Mouse (Mus musculus): ENCODE results near the gene Steap3. TPM values are rescaled to one million over a fixed set of nuclear protein-coding genes. Genes with fewer than 3 reads are reported as not detected.

Gene Steap3
- total and polyA plus RNA-seq, 2 experiments from 2014 or later = 3.9 TPM

DNA sequence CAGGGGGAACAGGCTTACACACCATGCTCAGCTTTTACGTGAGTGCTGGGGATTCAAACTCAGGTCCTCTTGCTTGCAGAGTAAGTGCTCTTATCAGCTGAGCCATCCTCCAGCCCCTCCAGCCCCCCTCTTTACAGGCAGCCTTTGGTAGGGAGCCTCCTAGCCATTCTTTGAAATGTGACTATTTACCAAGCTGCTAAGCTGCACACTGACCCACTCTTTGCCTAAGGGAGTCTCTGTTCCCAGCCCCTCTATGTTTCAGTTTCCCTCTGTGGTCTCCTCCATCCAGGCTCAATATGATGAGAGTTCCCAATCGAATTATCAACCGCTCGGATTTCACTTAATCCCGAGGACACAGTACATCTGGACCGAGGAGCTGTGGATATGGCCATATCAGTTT lies 86.3 kb downstream of the Steap3 start:
- Histone ChIP-seq H3K4me1 (ENCODE audit: insufficient read depth) (0 out of 2 replicates have a peak, but pooled peaks cover 3% of the 10 kb centered on the region), H3K27me3 (ENCODE audit: insufficient read depth, low read length) (no peaks in the 10 kb centered on the region), H3K9ac (no peak overlapping the region), H3K36me3 (ENCODE audit: insufficient read depth) (no peaks in the 10 kb centered on the region), H3K9me3 (ENCODE audit: low read length) (no peaks in the 10 kb centered on the region), H3K27ac (ENCODE audit: low read depth, low read length) (no peak overlapping the region), H3K4me2 (ENCODE audit: low read depth) (no peak overlapping the region), H3K4me3 (ENCODE audit: low read depth, low read length) (no peak overlapping the region)
- 0 out of 2 replicates have a peak, but pooled peaks have one; percentile 14 for ATAC-seq
- DNase-seq = no peak
- TF ChIP-seq CTCF (IDR thresholded peaks at IDR 0.05; ENCODE audit: low read depth) = no peak
- WGBS = 47% methylated on average over 6 of the region's 6 CpGs

DNA sequence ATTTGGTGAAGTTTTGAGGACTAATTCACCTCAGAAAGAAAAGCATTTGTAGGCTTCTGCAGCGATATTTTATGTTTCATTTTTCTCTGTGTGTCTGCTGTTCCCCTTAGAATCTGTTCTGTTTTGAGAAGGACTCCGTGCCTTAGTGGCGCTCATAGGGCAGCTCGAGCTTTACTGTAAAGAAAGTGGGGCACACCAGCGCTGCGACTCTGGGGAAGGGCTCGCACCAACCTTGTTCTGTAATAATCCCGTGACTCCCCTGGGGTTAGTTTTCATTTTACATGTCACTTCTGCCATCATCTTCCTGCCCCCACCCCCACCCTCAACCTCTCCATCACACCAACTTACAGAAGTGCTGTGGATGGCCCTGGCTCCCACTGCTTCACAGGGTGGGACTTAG lies 95.4 kb downstream of the Steap3 start:
- no peak overlapping the region for H3K4me2 ChIP-seq (ENCODE audit: low read depth)
- H3K27ac ChIP-seq (ENCODE audit: low read depth, low read length) = no peak overlapping the region
- H3K27me3 ChIP-seq (ENCODE audit: insufficient read depth, low read length) = no peaks in the 10 kb centered on the region
- WGBS = 86% methylated on average over 8 of the region's 8 CpGs
- DNase-seq = no peak
- H3K36me3 ChIP-seq (ENCODE audit: insufficient read depth) = no peaks in the 10 kb centered on the region
- H3K4me1 ChIP-seq (ENCODE audit: insufficient read depth) = no peaks in the 10 kb centered on the region
- no peaks in the 10 kb centered on the region for H3K9me3 ChIP-seq (ENCODE audit: low read length)
- H3K4me3 ChIP-seq (ENCODE audit: low read depth, low read length) = no peak overlapping the region
- no peak for ATAC-seq
- H3K9ac ChIP-seq = no peak overlapping the region
- no peak for TF ChIP-seq CTCF (IDR thresholded peaks at IDR 0.05; ENCODE audit: low read depth)

DNA sequence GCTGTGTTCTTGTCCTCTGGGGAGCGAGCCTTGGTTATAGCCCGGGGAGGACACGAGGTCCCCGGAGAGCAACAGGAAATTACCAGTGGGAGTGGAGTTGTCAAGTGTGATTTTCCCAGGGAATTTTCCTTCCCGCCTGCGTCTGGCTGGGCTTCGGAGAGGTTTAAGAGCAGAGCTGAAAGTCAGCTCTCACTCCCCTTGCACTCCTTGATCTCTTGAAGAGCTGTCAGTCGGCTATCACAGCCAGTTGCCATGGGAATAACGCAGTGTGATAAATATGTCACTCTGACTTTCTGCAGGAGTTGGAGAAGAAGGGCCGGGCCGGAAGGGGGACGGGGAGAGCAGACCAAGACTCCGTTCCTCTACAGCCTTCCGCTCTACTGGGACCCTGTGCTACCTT lies 96.2 kb downstream of the Steap3 start:
- TF ChIP-seq CTCF (IDR thresholded peaks at IDR 0.05; ENCODE audit: low read depth) = no peak
- Histone ChIP-seq H3K36me3 (ENCODE audit: insufficient read depth) (no peaks in the 10 kb centered on the region), H3K9ac (no peak overlapping the region), H3K9me3 (ENCODE audit: low read length) (no peaks in the 10 kb centered on the region), H3K4me3 (ENCODE audit: low read depth, low read length) (no peak overlapping the region), H3K27ac (ENCODE audit: low read depth, low read length) (no peak overlapping the region), H3K4me1 (ENCODE audit: insufficient read depth) (no peaks in the 10 kb centered on the region), H3K27me3 (ENCODE audit: insufficient read depth, low read length) (no peaks in the 10 kb centered on the region), H3K4me2 (ENCODE audit: low read depth) (no peak overlapping the region)
- peak; percentile 42 for ATAC-seq
- WGBS = 55% methylated on average over 14 of the region's 14 CpGs
- DNase-seq = no peak

DNA sequence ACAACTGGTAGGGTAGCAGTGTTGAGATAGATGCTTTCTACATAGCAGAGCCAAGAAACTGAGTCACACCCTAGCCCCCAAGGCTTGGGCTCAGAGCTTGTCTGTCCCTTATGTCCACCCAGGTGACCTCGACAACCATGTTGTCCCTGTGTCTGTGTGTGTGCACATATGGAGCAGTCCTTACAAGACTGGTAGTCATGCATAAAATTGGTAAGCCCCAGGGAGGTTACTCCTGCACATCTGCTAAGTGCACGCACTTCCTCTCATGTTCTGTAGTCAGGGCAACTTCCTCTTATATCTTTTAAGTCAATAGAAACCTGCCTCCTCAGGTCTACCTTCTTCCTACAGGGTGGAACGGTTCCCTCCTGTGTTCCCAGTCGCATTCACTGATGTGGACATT lies 97.5 kb downstream of the Steap3 start:
- WGBS = 83% methylated on average over 4 of the region's 4 CpGs
- no peak for DNase-seq
- Histone ChIP-seq H3K4me2 (ENCODE audit: low read depth) (no peak overlapping the region), H3K27ac (ENCODE audit: low read depth, low read length) (no peak overlapping the region), H3K4me3 (ENCODE audit: low read depth, low read length) (no peak overlapping the region), H3K27me3 (ENCODE audit: insufficient read depth, low read length) (no peaks in the 10 kb centered on the region), H3K36me3 (ENCODE audit: insufficient read depth) (no peaks in the 10 kb centered on the region), H3K9ac (no peak overlapping the region), H3K4me1 (ENCODE audit: insufficient read depth) (no peaks in the 10 kb centered on the region), H3K9me3 (ENCODE audit: low read length) (no peaks in the 10 kb centered on the region)
- TF ChIP-seq CTCF (IDR thresholded peaks at IDR 0.05; ENCODE audit: low read depth) = no peak
- ATAC-seq = no peak

DNA sequence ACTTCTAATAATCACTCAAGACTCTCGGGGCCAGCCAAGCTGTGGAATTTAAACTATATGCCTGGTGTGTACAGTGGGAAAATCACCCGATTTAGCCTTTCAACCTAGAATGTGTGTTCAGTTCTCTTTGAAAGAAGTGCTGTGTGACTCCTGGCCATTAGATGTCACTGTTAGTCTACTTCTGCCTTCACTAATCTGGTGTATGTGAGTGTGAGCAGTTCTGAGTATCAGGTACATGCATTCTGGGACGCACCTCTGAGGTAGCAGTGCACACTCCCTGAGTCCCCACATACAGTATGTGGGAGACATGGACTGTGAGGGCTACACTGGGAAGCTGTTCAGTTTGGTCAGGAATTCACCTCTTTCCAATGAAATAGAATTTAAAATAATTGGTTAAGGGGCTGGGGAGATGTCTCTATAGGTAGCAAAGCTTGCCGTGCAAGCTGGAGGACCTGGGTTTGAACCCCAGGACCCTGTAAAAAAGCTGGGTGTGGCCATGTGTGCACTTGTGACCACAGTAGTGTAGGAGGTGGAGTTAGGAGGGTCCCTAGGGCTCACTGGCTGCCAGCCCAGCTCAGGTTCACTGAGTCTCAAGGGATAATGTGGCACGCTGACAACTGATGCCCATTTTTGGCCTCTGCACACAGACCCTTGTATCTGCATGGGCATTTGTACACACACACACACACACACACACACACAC lies 100.5 kb downstream of the Steap3 start:
- peak; percentile 87 for TF ChIP-seq CTCF (IDR thresholded peaks at IDR 0.05; ENCODE audit: low read depth)
- no peaks in the 10 kb centered on the region for H3K36me3 ChIP-seq (ENCODE audit: insufficient read depth)
- H3K27ac ChIP-seq (ENCODE audit: low read depth, low read length) = no peak overlapping the region
- ATAC-seq (peak; percentile 86), DNase-seq (peak; percentile 61)
- H3K4me1 ChIP-seq (ENCODE audit: insufficient read depth) = no peaks in the 10 kb centered on the region
- WGBS = 51% methylated on average over 5 of the region's 5 CpGs
- H3K4me3 ChIP-seq (ENCODE audit: low read depth, low read length) = no peak overlapping the region
- no peaks in the 10 kb centered on the region for H3K27me3 ChIP-seq (ENCODE audit: insufficient read depth, low read length)
- H3K9me3 ChIP-seq (ENCODE audit: low read length) = no peaks in the 10 kb centered on the region
- H3K4me2 ChIP-seq (ENCODE audit: low read depth) = no peak overlapping the region
- H3K9ac ChIP-seq = no peak overlapping the region

DNA sequence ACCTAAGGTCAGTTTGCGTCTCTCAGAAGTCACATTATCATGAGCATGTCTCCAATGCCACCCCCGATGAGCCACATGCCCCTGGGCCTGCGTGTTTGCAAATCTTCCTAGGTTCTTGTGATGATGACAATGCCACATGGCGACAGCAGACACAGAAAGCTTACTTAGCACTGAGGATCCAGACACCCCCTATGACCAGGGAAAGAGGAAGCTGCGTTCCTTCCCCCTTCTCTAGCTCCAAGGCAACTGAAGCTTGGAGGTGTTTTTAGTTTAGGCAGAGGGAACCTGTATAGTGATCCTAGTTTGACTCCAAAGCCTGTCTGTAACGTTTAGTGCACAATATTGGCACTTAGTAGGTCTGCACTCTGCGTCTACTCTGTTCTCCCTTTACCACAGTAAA lies 102.2 kb downstream of the Steap3 start:
- ATAC-seq = no peak
- no peak for DNase-seq
- no peaks in the 10 kb centered on the region for H3K27me3 ChIP-seq (ENCODE audit: insufficient read depth, low read length)
- H3K9me3 ChIP-seq (ENCODE audit: low read length) = no peaks in the 10 kb centered on the region
- no peaks in the 10 kb centered on the region for H3K36me3 ChIP-seq (ENCODE audit: insufficient read depth)
- no peaks in the 10 kb centered on the region for H3K4me1 ChIP-seq (ENCODE audit: insufficient read depth)
- H3K4me3 ChIP-seq (ENCODE audit: low read depth, low read length) = no peak overlapping the region
- no peak overlapping the region for H3K4me2 ChIP-seq (ENCODE audit: low read depth)
- WGBS = 89% methylated on average over 7 of the region's 7 CpGs
- H3K9ac ChIP-seq = no peak overlapping the region
- H3K27ac ChIP-seq (ENCODE audit: low read depth, low read length) = no peak overlapping the region
- no peak for TF ChIP-seq CTCF (IDR thresholded peaks at IDR 0.05; ENCODE audit: low read depth)

DNA sequence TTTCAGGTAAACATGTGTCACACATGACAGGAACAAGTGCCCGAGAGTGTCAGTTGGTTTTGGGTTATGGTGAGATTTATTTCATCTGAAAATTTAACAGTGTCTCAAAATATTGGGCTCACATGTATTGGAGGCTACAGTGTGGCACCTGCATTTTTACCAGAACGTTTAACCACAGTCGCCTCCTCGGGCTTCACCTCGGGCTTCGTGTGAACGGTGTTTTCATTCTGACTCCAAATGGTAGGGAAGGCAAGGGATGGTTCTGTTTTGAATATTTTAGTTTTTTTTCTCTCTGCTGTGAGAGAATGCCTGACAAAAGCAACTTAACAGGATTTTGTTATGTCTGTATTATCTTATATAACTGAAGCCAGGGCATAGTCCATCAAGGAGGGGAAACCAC lies 103.8 kb downstream of the Steap3 start:
- WGBS = 96% methylated on average over 7 of the region's 7 CpGs
- Histone ChIP-seq H3K4me2 (ENCODE audit: low read depth) (no peak overlapping the region), H3K4me1 (ENCODE audit: insufficient read depth) (no peaks in the 10 kb centered on the region), H3K9ac (no peak overlapping the region), H3K4me3 (ENCODE audit: low read depth, low read length) (no peak overlapping the region), H3K9me3 (ENCODE audit: low read length) (no peaks in the 10 kb centered on the region), H3K36me3 (ENCODE audit: insufficient read depth) (no peaks in the 10 kb centered on the region), H3K27me3 (ENCODE audit: insufficient read depth, low read length) (no peaks in the 10 kb centered on the region), H3K27ac (ENCODE audit: low read depth, low read length) (no peak overlapping the region)
- DNase-seq = no peak
- TF ChIP-seq CTCF (IDR thresholded peaks at IDR 0.05; ENCODE audit: low read depth) = no peak
- ATAC-seq = no peak

Measured in forebrain, postnatal 0 days (tissue).